Mouse (Mus musculus): Measurements from ENCODE around the gene Gstm2. TPM values are rescaled to one million over a fixed set of nuclear protein-coding genes. Genes with fewer than 3 reads are reported as not detected.
"Not testable (repeated sequence)": the region's sequence is repeated elsewhere in the genome, so short reads cannot be mapped to it uniquely, and the experiment has no call there.

Gstm2 gene
- polyA plus RNA-seq, 1 experiment from 2014 or later, result 46.7 TPM

DNA sequence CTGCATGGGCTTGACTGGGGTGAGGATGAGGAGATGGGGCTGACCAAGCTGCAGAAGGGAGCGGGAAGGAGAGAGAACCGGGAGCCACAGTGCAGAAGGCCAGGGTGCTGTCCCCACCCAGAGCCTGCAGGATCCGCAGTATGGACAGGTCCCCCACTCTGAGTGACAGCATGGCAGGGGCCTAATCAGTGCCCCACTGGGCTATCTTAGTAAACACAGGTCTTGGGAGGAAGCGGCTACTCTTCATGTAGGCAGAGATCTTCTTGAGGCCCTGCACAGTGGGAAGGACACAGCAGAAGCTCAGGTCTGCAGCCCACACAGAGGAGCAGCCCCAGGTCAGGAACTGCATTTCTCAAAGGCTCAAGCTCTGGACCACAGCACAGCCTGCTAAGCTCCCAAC, 22.2 kb downstream of the Gstm2 start:
- ATAC-seq (ENCODE audit: low FRiP score, low read depth), result no peak
- Histone ChIP-seq H3K4me1 (no peaks in the 10 kb centered on the region), H3K27me3 (no peaks in the 10 kb centered on the region), H3K4me3 (no peak overlapping the region), H3K9me3 (no peaks in the 10 kb centered on the region), H3K9ac (no peak overlapping the region), H3K36me3 (no peaks in the 10 kb centered on the region), H3K4me2 (replicated peaks) (no peak overlapping the region), H3K27ac (no peak overlapping the region)
- 82% methylated on average over 4 of the region's 4 CpGs for WGBS

DNA sequence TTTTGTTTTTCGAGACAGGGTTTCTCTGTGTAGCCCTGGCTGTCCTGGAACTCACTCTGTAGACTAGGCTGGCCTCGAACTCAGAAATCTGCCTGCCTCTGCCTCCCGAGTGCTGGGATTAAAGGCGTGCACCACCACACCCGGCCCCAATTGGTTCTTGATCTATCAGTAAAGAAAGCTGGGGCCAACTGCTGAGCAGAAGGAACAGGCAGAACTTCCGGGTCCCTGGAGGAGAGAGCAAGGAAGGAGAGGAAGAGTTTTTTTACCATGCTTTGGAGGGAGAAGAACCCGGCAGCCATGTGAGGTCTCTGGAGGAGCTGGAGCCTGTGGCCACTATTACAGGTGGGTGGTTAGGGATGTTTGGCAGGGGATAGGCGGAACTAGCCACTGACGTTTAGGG, 31.0 kb downstream of the Gstm2 start:
- not testable (repeated sequence) for ATAC-seq (ENCODE audit: low FRiP score, low read depth); H3K4me1 ChIP-seq
- WGBS, result 85% methylated on average over 9 of the region's 9 CpGs

DNA sequence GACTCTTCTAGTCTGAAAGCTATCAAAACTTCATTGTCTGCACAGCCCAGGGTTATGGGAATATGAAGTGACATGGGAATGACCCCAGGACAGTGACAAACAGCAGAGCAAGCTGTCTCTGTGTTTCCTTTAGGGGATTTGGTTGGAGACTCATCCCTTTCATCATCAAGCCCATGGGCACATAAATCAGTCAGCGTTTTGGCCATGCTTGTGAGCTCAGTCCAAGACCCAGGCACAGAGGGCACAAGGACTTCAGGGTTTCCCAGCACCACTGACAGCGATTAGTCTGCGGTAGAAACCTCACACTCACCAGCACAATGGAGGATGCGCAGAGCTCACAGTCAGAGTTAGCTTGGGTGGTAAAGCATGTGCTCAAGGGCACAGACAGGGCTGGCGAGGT, 32.3 kb downstream of the Gstm2 start:
- no peak for ATAC-seq (ENCODE audit: low FRiP score, low read depth)
- H3K36me3 ChIP-seq, result no peaks in the 10 kb centered on the region
- H3K4me2 ChIP-seq (replicated peaks), result no peak overlapping the region
- H3K4me1 ChIP-seq, result no peaks in the 10 kb centered on the region
- no peak overlapping the region for H3K9ac ChIP-seq
- H3K4me3 ChIP-seq, result no peak overlapping the region
- no peaks in the 10 kb centered on the region for H3K27me3 ChIP-seq
- H3K27ac ChIP-seq, result no peak overlapping the region
- 75% methylated on average over 5 of the region's 5 CpGs for WGBS
- H3K9me3 ChIP-seq, result 0 out of 2 replicates have a peak, but pooled peaks cover 3% of the 10 kb centered on the region

More for the DNA sequence above, 31.0 kb downstream of the Gstm2 start:
- not testable (repeated sequence) for H3K4me3 ChIP-seq; H3K9ac ChIP-seq; H3K9me3 ChIP-seq; H3K36me3 ChIP-seq; H3K4me2 ChIP-seq (replicated peaks); H3K27me3 ChIP-seq; H3K27ac ChIP-seq

DNA sequence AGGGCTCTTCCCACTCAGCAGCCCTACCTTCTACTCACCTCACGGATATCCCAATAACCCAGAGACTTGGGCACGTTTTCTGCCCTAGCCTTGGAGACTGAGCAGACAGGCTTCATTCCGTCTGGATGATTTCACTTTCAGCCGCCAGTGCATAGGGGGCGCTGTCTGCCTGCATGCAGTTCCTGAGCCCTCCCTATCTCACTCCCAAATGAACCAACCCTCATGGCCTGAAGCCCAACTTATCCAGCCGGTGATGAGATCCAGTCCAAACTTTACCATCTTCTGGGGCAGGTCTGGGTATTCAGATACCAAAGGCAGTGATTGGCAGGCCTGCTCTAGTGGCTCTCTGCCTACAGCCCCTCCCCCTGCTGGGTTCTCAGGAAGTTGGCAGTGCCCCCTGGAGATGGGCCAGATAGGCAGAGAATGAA, 32.9 kb downstream of the Gstm2 start:
- 15% methylated on average over 6 of the region's 6 CpGs for WGBS
- Histone ChIP-seq H3K9me3 (0 out of 2 replicates have a peak, but pooled peaks cover 3% of the 10 kb centered on the region), H3K27ac (no peak overlapping the region), H3K4me3 (no peak overlapping the region), H3K4me1 (no peaks in the 10 kb centered on the region), H3K9ac (no peak overlapping the region), H3K4me2 (replicated peaks) (no peak overlapping the region), H3K27me3 (no peaks in the 10 kb centered on the region), H3K36me3 (no peaks in the 10 kb centered on the region)
- ATAC-seq (ENCODE audit: low FRiP score, low read depth), result 0 out of 2 replicates have a peak, but pooled peaks have one; percentile 3

DNA sequence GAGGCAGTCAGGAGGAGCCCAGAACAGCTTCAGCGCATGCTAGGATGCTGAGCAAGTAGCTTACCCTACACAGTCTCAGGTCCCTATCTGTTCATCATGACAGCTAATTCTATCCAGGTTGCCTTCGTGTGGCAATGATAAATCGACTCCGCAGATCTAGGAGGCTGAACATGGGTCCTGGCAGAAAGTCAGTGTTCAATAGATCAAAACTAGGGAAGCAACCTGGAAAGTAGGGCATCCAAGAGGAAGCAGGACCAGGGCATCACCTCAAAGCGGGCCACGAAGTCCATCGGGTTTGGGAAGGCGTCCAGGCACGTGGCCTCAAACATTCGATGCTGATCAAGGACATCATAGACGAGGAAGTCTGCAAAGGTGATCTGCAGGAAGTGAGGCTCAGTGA, 35.7 kb downstream of the Gstm2 start:
- Histone ChIP-seq H3K4me2 (replicated peaks) (no peak overlapping the region), H3K27me3 (no peaks in the 10 kb centered on the region), H3K36me3 (no peaks in the 10 kb centered on the region), H3K4me3 (no peak overlapping the region), H3K9me3 (no peaks in the 10 kb centered on the region), H3K4me1 (no peaks in the 10 kb centered on the region), H3K27ac (no peak overlapping the region), H3K9ac (no peak overlapping the region)
- WGBS, result 85% methylated on average over 11 of the region's 11 CpGs
- ATAC-seq (ENCODE audit: low FRiP score, low read depth), result no peak

DNA sequence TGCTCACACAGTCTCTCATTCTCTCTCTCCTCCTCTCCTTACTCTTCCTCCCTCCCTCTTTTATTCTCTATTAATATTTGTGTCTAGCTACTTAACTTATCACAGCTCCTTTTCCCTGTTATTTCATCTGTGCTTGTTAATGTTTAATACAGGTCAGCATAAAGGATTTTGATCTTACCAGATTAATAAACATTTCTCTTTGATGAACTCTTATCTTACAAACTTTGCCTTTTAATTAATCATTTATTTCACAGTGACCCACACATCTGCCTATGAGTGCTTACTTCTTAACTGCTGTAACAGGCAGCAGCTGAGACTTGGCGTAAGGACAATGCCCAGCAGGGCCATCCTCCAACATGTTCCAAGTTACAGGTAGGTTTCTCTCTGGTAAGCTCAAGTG, 36.8 kb downstream of the Gstm2 start:
- not testable (repeated sequence) for H3K36me3 ChIP-seq; H3K4me1 ChIP-seq; H3K27ac ChIP-seq; H3K4me3 ChIP-seq; H3K27me3 ChIP-seq; H3K9ac ChIP-seq; H3K9me3 ChIP-seq; H3K4me2 ChIP-seq (replicated peaks); ATAC-seq (ENCODE audit: low FRiP score, low read depth)
- WGBS, result 100% methylated on average over 1 of the region's 1 CpGs

DNA sequence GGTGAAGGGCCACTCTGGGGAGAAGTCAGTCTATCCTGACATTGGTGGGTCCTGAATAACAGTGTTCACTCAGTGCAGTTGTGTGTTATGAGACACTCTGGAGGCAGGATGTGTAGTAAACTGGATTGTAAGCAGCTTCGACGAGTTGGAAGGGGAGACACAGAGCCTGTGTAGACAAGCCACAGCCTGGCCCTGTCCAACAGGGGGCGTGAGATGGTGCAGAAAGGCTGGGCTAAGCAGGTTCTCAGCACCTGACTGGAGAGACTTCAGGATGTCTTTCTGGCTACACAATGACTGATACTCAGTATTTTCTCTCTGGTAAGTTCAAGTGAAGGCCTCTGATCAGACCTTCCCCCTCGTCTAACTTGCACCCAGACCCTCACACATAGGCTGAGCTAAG, 40.5 kb downstream of the Gstm2 start:
- H3K27ac ChIP-seq, result no peak overlapping the region
- H3K36me3 ChIP-seq, result no peaks in the 10 kb centered on the region
- H3K9ac ChIP-seq, result no peak overlapping the region
- no peaks in the 10 kb centered on the region for H3K9me3 ChIP-seq
- no peak overlapping the region for H3K4me2 ChIP-seq (replicated peaks)
- no peak for ATAC-seq (ENCODE audit: low FRiP score, low read depth)
- H3K27me3 ChIP-seq, result no peaks in the 10 kb centered on the region
- H3K4me3 ChIP-seq, result no peak overlapping the region
- WGBS, result 61% methylated on average over 4 of the region's 4 CpGs
- peaks cover 8% of the 10 kb centered on the region for H3K4me1 ChIP-seq

DNA sequence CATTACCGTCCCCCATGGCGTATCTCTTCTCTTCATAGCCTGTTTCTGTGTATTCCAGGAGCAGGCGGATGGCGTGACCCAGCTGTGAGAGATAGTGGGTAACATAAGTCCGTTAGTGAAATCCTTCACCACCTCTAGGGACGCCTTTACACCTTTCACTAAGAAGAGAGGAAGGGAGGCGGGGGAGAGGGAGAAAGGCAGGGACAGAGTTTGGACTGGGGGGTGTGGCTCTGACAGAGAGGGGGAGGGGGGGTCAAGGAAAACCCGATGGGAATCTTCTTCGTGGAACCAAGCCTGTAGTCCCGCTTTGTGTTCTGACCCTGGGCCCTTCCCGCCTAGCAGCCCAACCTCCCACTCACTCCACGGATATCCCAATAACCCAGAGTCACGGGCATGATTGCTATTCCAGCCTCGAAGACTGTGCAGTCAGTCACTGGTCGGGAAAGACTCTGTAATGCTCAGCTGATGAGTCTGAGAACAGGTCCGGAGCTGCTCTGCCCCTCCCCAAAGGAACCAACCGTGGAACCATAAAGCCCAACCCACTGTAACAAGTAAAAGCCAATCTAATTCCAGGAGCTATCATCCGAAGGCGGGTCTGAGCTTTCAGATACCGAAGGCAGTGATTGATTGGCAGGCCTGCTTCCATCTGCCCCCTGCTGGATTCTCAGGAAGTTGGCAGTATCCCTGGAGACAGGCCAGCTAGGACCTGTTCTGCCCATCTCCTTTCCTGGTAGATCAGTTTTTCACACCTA, 42.8 kb downstream of the Gstm2 start, which contains the start of gene Gstm6:
Gstm6 (minus strand) TSS at position 511 of the 752 bp plus-strand sequence.
- no peak within 1 kb of the TSS for H3K27ac ChIP-seq
- H3K27me3 ChIP-seq, result no peaks in the 10 kb centered on the region
- no peaks in the 10 kb centered on the region for H3K36me3 ChIP-seq
- whole genome bisulfite sequencing, result 18% methylated on average over 20 of the region's 20 CpGs
- peaks cover 8% of the 10 kb centered on the region for H3K4me1 ChIP-seq
- peak within 1 kb of the TSS; percentile 34 for H3K4me3 ChIP-seq
- H3K9me3 ChIP-seq, result no peaks in the 10 kb centered on the region
- peak within 1 kb of the TSS; percentile 63 for H3K4me2 ChIP-seq (replicated peaks)
- H3K9ac ChIP-seq, result peak within 1 kb of the TSS; percentile 39; the same call in 1 of the 2 replicates
- ATAC-seq (ENCODE audit: low FRiP score, low read depth), result peak; percentile 77

DNA sequence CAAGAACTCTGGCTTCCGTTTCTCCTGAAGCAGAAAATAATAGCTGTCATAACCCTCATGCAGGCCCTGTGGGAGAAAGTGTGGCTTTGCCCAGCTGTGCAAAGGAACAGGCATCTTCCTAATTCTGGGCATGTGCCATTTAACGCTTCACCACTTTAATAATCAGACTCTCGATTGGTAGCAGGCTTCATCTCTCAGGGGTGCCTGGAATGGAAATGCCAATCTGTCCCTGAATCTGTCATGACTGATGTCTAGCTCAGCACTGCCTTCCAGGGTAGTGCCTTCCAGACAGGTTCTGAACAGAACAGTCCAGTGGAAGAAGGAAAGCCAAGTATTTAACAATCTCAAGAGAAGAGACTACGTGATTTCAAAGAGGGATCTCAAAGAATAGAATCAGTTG, 45.0 kb downstream of the Gstm2 start:
- H3K4me2 ChIP-seq (replicated peaks), result no peak overlapping the region
- no peak overlapping the region for H3K4me3 ChIP-seq
- H3K4me1 ChIP-seq, result peaks cover 8% of the 10 kb centered on the region
- WGBS, result 73% methylated on average over 4 of the region's 4 CpGs
- H3K9ac ChIP-seq, result no peak overlapping the region
- no peak overlapping the region for H3K27ac ChIP-seq
- ATAC-seq (ENCODE audit: low FRiP score, low read depth), result no peak
- no peaks in the 10 kb centered on the region for H3K9me3 ChIP-seq
- no peaks in the 10 kb centered on the region for H3K27me3 ChIP-seq
- no peaks in the 10 kb centered on the region for H3K36me3 ChIP-seq

DNA sequence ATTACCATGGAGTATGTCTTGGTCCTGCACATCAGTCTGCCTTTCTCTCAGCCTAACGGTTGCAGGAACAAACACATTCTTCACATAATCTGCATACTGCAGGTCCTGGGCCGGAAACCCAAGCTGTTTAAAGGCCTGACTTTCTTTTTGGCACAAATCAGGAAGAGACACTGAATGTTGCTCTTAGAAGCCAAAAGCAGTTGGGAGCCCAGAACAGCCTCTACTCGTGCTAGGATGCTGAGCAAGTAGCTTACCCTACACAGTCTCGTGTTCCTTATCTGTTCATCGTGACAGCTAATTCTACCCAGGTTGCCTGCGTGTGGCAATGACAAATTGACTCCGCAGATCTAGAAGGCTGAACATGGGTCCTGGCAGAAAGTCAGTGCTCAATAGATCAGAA, 45.7 kb downstream of the Gstm2 start:
- H3K9me3 ChIP-seq, result no peaks in the 10 kb centered on the region
- H3K36me3 ChIP-seq, result no peaks in the 10 kb centered on the region
- no peaks in the 10 kb centered on the region for H3K27me3 ChIP-seq
- H3K27ac ChIP-seq, result no peak overlapping the region
- ATAC-seq (ENCODE audit: low FRiP score, low read depth), result no peak
- no peak overlapping the region for H3K9ac ChIP-seq
- H3K4me3 ChIP-seq, result no peak overlapping the region
- H3K4me1 ChIP-seq, result peaks cover 8% of the 10 kb centered on the region
- 70% methylated on average over 7 of the region's 7 CpGs for WGBS
- no peak overlapping the region for H3K4me2 ChIP-seq (replicated peaks)

DNA sequence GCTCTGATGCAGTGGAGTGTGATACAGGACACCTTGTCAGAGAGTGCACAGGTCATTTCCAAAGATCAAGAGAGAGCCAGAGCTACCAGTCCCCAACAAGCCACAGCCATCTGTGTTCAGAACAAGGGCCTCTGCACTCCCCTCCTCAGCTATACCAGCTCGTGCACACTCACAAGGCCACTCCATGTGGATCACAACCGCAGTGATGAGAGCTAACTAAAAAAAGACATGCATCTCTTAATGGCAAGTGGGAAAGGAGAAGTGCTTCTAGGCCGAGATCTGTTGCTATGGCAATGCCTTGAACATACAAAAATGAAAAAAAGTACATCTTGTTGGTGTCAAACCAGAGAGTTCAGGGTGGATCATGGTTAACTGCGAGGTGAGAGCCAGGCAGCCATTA, 46.4 kb downstream of the Gstm2 start:
- no peak overlapping the region for H3K27ac ChIP-seq
- ATAC-seq (ENCODE audit: low FRiP score, low read depth), result no peak
- no peak overlapping the region for H3K9ac ChIP-seq
- WGBS, result 79% methylated on average over 4 of the region's 4 CpGs
- H3K4me1 ChIP-seq, result peaks cover 8% of the 10 kb centered on the region
- no peak overlapping the region for H3K4me3 ChIP-seq
- H3K36me3 ChIP-seq, result no peaks in the 10 kb centered on the region
- no peak overlapping the region for H3K4me2 ChIP-seq (replicated peaks)
- H3K9me3 ChIP-seq, result no peaks in the 10 kb centered on the region
- H3K27me3 ChIP-seq, result no peaks in the 10 kb centered on the region

DNA sequence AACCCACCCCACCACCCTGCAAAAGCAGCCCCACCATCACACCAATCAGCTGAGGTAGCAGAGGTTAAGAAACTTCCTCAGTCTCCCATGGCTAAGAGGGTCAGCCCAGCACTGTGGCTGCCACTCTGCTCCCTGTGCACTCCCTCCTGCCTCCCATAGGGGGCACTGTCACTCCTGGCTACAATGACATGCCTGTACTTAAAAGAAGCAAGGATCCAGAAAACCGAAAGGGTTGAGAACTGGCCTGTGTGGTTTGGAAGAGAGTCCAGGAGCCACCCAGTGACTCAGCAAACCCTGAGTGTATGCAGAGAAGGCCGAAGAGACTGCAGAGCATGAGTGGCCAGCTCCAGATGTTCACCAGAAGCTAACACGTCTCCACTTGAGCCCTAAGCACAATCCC, 46.9 kb downstream of the Gstm2 start:
- peaks cover 8% of the 10 kb centered on the region for H3K4me1 ChIP-seq
- no peak overlapping the region for H3K27ac ChIP-seq
- no peak overlapping the region for H3K9ac ChIP-seq
- H3K9me3 ChIP-seq, result no peaks in the 10 kb centered on the region
- H3K4me3 ChIP-seq, result no peak overlapping the region
- no peaks in the 10 kb centered on the region for H3K36me3 ChIP-seq
- H3K4me2 ChIP-seq (replicated peaks), result no peak overlapping the region
- no peaks in the 10 kb centered on the region for H3K27me3 ChIP-seq
- no peak for ATAC-seq (ENCODE audit: low FRiP score, low read depth)
- WGBS, result 45% methylated on average over 3 of the region's 3 CpGs

DNA sequence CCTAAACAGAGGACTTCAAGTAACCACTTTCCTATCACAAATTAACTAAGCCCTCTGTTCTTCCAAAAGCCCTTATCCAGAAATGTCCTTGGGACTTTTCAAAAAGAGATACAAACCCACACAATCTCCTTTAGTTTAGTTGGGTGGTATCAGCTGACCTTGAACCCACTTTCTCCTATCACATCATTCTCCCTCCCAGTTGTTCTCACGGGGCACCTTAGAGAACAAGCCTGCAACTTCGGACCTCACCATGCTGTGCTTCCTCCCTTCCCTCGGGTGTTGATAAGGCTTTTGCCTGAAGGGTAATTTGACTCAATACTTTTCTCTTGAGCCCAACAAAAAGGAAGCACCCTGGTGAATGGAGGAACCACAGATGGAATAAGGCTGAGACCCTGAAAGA, 50.4 kb downstream of the Gstm2 start:
- H3K4me3 ChIP-seq, result no peak overlapping the region
- H3K9me3 ChIP-seq, result no peaks in the 10 kb centered on the region
- H3K9ac ChIP-seq, result no peak overlapping the region
- H3K27ac ChIP-seq, result no peak overlapping the region
- H3K27me3 ChIP-seq, result no peaks in the 10 kb centered on the region
- WGBS, result 66% methylated on average over 3 of the region's 3 CpGs
- no peak overlapping the region for H3K4me2 ChIP-seq (replicated peaks)
- no peak for ATAC-seq (ENCODE audit: low FRiP score, low read depth)
- H3K4me1 ChIP-seq, result peaks cover 7% of the 10 kb centered on the region; the same call in 1 of the 2 replicates
- no peaks in the 10 kb centered on the region for H3K36me3 ChIP-seq

All from limb, embryonic 13.5 days (tissue).